ENCODE assay signal across 8 mouse cellular contexts in the genomic region with DNA sequence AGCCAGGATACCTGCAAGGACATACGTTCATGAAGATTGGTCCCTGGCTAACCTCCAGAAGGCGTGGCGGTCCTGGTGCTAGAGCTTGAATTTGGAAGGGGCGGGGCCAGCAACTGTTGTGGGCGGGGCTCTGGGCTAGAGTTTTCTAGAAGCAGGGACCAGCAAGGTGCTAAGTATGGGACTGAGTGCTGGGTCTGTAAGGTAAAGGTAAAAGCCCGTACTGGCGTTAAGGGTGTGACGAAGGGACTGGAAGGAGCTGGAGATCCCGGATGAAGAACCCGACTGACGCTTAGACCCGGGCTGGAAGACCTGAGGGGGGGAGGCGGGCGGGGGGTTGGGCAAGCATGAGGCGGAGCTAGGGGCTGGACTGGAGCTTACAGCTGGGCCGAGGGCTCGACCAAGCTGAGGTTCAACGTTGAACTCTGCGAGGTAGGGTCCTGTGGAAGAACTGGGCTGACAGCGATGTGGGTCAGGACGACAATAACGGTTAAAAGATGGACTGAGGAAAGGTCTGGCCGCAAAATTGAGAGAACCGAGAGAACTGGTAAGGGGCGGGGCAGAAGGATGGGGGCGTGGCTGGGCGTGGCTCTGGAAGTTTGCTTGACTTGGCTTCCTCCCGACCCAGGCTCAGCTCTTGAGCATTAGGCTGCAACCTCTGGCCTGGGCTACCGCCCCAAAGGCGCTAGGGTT. TPM values are rescaled to one million over a fixed set of nuclear protein-coding genes. Genes with fewer than 3 reads are reported as not detected.
DNase-seq lines count a peak whose midpoint lies in the region; ATAC-seq and TF ChIP-seq lines count a peak whose summit lies in the region.

No protein-coding gene starts in this region.

- intact Hi-C loops in left cerebral cortex, postnatal 14 days (cut with DNase I) = no loop called here

- H3K27ac ChIP-seq in layer of hippocampus, adult 2 months = peak overlapping the region; percentile 51; the same call in 1 of the 2 replicates
- H3K27ac ChIP-seq in heart, embryonic 15.5 days = peak overlapping the region; percentile 41; the same call in 1 of the 2 replicates
- no peak overlapping the region for H3K27ac ChIP-seq in macrophage

- DNase-seq in layer of hippocampus, adult 2 months (ENCODE audit: low spot score in 2 of 2) = no peak
- no peak for DNase-seq in layer of hippocampus, adult 9-10 months (ENCODE audit: low spot score)
- DNase-seq in kidney, postnatal 10 days = peak; percentile 90
- peak; percentile 66 for DNase-seq in skeletal muscle tissue, adult 2 months (ENCODE audit: low read depth, low spot score)
- no peak for DNase-seq in left cerebral cortex, postnatal 14 days (ENCODE audit: low spot score in 2 of 2)

- no peak for TF ChIP-seq CTCF in layer of hippocampus, adult 2 months (conservative IDR thresholded peaks at IDR 0.05)

- peak overlapping the region; percentile 58 for H3K9ac ChIP-seq in heart, embryonic 15.5 days

- no peaks in the 10 kb centered on the region for H3K79me2 ChIP-seq in macrophage (ENCODE audit: inconsistent target)

- H3K4me1 ChIP-seq in heart, embryonic 15.5 days (replicated peaks) = peaks cover 24% of the 10 kb centered on the region

- ATAC-seq in erythroblast, adult 5-6 weeks (replicated peaks; ENCODE audit: low FRiP score, poor library complexity, severe bottlenecking) = peak; percentile 80
- peak; percentile 72 for ATAC-seq in heart, embryonic 15.5 days (replicated peaks; ENCODE audit: insufficient number of reproducible peaks, insufficient read depth, low FRiP score, low read depth)

- H3K4me2 ChIP-seq in heart, embryonic 15.5 days = peak overlapping the region; percentile 89

- no peaks in the 10 kb centered on the region for H3K27me3 ChIP-seq in heart, embryonic 15.5 days

- H3K4me3 ChIP-seq in layer of hippocampus, adult 2 months = peak overlapping the region; percentile 49
- peak overlapping the region; percentile 63 for H3K4me3 ChIP-seq in heart, embryonic 15.5 days
- H3K4me3 ChIP-seq in macrophage (ENCODE audit: inconsistent target) = peak overlapping the region; percentile 33

- H3K9me3 ChIP-seq in heart, embryonic 15.5 days (replicated peaks) = no peaks in the 10 kb centered on the region

- peaks cover 24% of the 10 kb centered on the region for H3K36me3 ChIP-seq in heart, embryonic 15.5 days
- no peaks in the 10 kb centered on the region for H3K36me3 ChIP-seq in macrophage (ENCODE audit: inconsistent target)

- 4% methylated on average over 30 of the region's 30 CpGs for WGBS in heart, embryonic 15.5 days
- WGBS in macrophage (ENCODE audit: missing documents) = 10% methylated on average over 27 of the region's 30 CpGs

RNA-seq across cellular contexts. Expression of gene Proca1, which starts 1.4 kb away (rescaled TPM):
- 1 to 10 TPM; 3.7 to 5.5 TPM for total RNA-seq in layer of hippocampus, adult 2 months (2021)
- 1.5 TPM in 1 of 2 replicates, not detected in the other for total RNA-seq in erythroblast, adult 5-6 weeks (2015; ENCODE audit: low replicate concordance)
- not detected in 2 replicates for total RNA-seq in erythroblast, adult 5-6 weeks (2017; ENCODE audit: low replicate concordance)
- polyA plus RNA-seq in heart, embryonic 15.5 days (2015; fragmentation: Nextera tagmentation; extraction: Ambion mirVana) = 2.9 and 3.0 TPM in 2 replicates
- under 1 TPM in 1 of 26 experiments, not detected in 25; 0.98 TPM for total RNA-seq in macrophage (2018; cell fraction: chromatin; rRNA removed)
- total RNA-seq in macrophage (2018; cell fraction: cytosol; rRNA removed) = under 1 TPM in 17 of 26 experiments, not detected in 9; 0.14 to 0.30 (median 0.23) TPM
- total RNA-seq in macrophage (2018; cell fraction: nucleus; rRNA removed) = under 1 TPM in 1 of 26 experiments, not detected in 25; 0.60 TPM
- 0.16 to 0.43 TPM in 2 of 3 replicates, not detected in the other for polyA plus RNA-seq in macrophage (2018)
- 1 to 10 TPM; 5.1 to 6.7 TPM for total RNA-seq in left cerebral cortex, postnatal 14 days (2021)

RNA-seq across cellular contexts. Expression of gene Rab34, which starts 6.3 kb away (rescaled TPM):
- 10 to 100 TPM; 33.3 TPM for total RNA-seq in layer of hippocampus, adult 2 months (2021)
- 7.9 TPM in 1 of 2 replicates, not detected in the other for total RNA-seq in erythroblast, adult 5-6 weeks (2015; ENCODE audit: low replicate concordance)
- 1.3 and 9.9 TPM in 2 replicates for total RNA-seq in erythroblast, adult 5-6 weeks (2017; ENCODE audit: low replicate concordance)
- polyA plus RNA-seq in heart, embryonic 15.5 days (2015; fragmentation: Nextera tagmentation; extraction: Ambion mirVana) = 54.5 and 72.1 TPM in 2 replicates
- total RNA-seq in macrophage (2018; cell fraction: chromatin; rRNA removed) = 10 to 100 TPM in 12 of 26 experiments, 1 to 10 TPM in 14; 3.0 to 27.1 (median 7.6) TPM
- total RNA-seq in macrophage (2018; cell fraction: cytosol; rRNA removed) = 10 to 100 TPM in 13 of 26 experiments, 1 to 10 TPM in 13; 3.8 to 19.3 (median 10.0) TPM
- 10 to 100 TPM in 9 of 26 experiments, 1 to 10 TPM in 15, under 1 TPM in 2; 0.62 to 23.2 (median 6.5) TPM for total RNA-seq in macrophage (2018; cell fraction: nucleus; rRNA removed)
- polyA plus RNA-seq in macrophage (2018) = 8.9 to 23.0 TPM (median 16.1 TPM) in 3 replicates
- total RNA-seq in left cerebral cortex, postnatal 14 days (2021) = 10 to 100 TPM; 32.6 to 34.5 TPM

RNA-seq across cellular contexts. Expression of gene Rpl23a, which starts 11.2 kb away (rescaled TPM):
- total RNA-seq in layer of hippocampus, adult 2 months (2021) = 100 to 1,000 TPM; 747 to 755 TPM
- 792 and 815 TPM in 2 replicates for total RNA-seq in erythroblast, adult 5-6 weeks (2015; ENCODE audit: low replicate concordance)
- 585 and 685 TPM in 2 replicates for total RNA-seq in erythroblast, adult 5-6 weeks (2017; ENCODE audit: low replicate concordance)
- 717 and 816 TPM in 2 replicates for polyA plus RNA-seq in heart, embryonic 15.5 days (2015; fragmentation: Nextera tagmentation; extraction: Ambion mirVana)
- total RNA-seq in macrophage (2018; cell fraction: chromatin; rRNA removed) = 100 to 1,000 TPM in 1 of 26 experiments, 10 to 100 TPM in 24, 1 to 10 TPM in 1; 9.7 to 338 (median 26.6) TPM
- total RNA-seq in macrophage (2018; cell fraction: cytosol; rRNA removed) = 1,000 to 10,000 TPM in 18 of 26 experiments, 100 to 1,000 TPM in 8; 835 to 2,671 (median 1,320) TPM
- total RNA-seq in macrophage (2018; cell fraction: nucleus; rRNA removed) = 100 to 1,000 TPM in 25 of 26 experiments, 10 to 100 TPM in 1; 95.2 to 281 (median 157) TPM
- 1,342 to 2,240 TPM (median 1,907 TPM) in 3 replicates for polyA plus RNA-seq in macrophage (2018)
- 100 to 1,000 TPM; 643 to 660 TPM for total RNA-seq in left cerebral cortex, postnatal 14 days (2021)

RNA-seq across cellular contexts. Expression of gene Tlcd1, which starts 18.0 kb away (rescaled TPM):
- 10 to 100 TPM; 21.1 to 24.3 TPM for total RNA-seq in layer of hippocampus, adult 2 months (2021)
- total RNA-seq in erythroblast, adult 5-6 weeks (2015; ENCODE audit: low replicate concordance) = 69.0 and 77.1 TPM in 2 replicates
- 96.9 and 181 TPM in 2 replicates for total RNA-seq in erythroblast, adult 5-6 weeks (2017; ENCODE audit: low replicate concordance)
- polyA plus RNA-seq in heart, embryonic 15.5 days (2015; fragmentation: Nextera tagmentation; extraction: Ambion mirVana) = 13.5 and 14.2 TPM in 2 replicates
- total RNA-seq in macrophage (2018; cell fraction: chromatin; rRNA removed) = 10 to 100 TPM in 1 of 26 experiments, 1 to 10 TPM in 25; 1.3 to 10.0 (median 5.1) TPM
- 1 to 10 TPM in 3 of 26 experiments, under 1 TPM in 23; 0.09 to 1.3 (median 0.41) TPM for total RNA-seq in macrophage (2018; cell fraction: cytosol; rRNA removed)
- 1 to 10 TPM; 1.4 to 9.8 (median 3.1) TPM for total RNA-seq in macrophage (2018; cell fraction: nucleus; rRNA removed)
- polyA plus RNA-seq in macrophage (2018) = 0.76 to 1.4 TPM (median 1.1 TPM) in 3 replicates
- total RNA-seq in left cerebral cortex, postnatal 14 days (2021) = 10 to 100 TPM; 27.4 to 29.6 TPM

RNA-seq across cellular contexts. Expression of gene Nek8, which starts 18.1 kb away (rescaled TPM):
- total RNA-seq in layer of hippocampus, adult 2 months (2021) = 1 to 10 TPM; 2.6 to 3.3 TPM
- total RNA-seq in erythroblast, adult 5-6 weeks (2015; ENCODE audit: low replicate concordance) = 9.6 and 12.1 TPM in 2 replicates
- total RNA-seq in erythroblast, adult 5-6 weeks (2017; ENCODE audit: low replicate concordance) = 5.7 and 16.7 TPM in 2 replicates
- polyA plus RNA-seq in heart, embryonic 15.5 days (2015; fragmentation: Nextera tagmentation; extraction: Ambion mirVana) = 12.4 and 17.3 TPM in 2 replicates
- 1 to 10 TPM; 1.5 to 9.9 (median 3.2) TPM for total RNA-seq in macrophage (2018; cell fraction: chromatin; rRNA removed)
- total RNA-seq in macrophage (2018; cell fraction: cytosol; rRNA removed) = 1 to 10 TPM in 12 of 26 experiments, under 1 TPM in 14; 0.55 to 1.6 (median 0.95) TPM
- total RNA-seq in macrophage (2018; cell fraction: nucleus; rRNA removed) = 1 to 10 TPM in 24 of 26 experiments, under 1 TPM in 2; 0.47 to 9.1 (median 2.0) TPM
- 0.89 to 2.2 TPM (median 1.7 TPM) in 3 replicates for polyA plus RNA-seq in macrophage (2018)
- 1 to 10 TPM; 3.3 to 3.5 TPM for total RNA-seq in left cerebral cortex, postnatal 14 days (2021)

Comparison
In these comparisons a context has a peak if more than half of its experiments do, and no peak if none do; other contexts are left out.
1. DNase-seq: peak in kidney, postnatal 10 days (single experiment) and skeletal muscle tissue, adult 2 months (single experiment); none in layer of hippocampus, adult 2 months (0 of 2), layer of hippocampus, adult 9-10 months (single experiment) and left cerebral cortex, postnatal 14 days (0 of 2).
2. Peak in every context shown above with its lines, with median percentiles within 50 percentile points of each other: H3K4me3 ChIP-seq.